Mouse (Mus musculus): Measurements from ENCODE around the gene Pde8b. TPM values are rescaled to one million over a fixed set of nuclear protein-coding genes. Genes with fewer than 3 reads are reported as not detected.

Pde8b gene
- polyA plus RNA-seq, 1 experiment from 2014 or later: 6.9 TPM

- peaks cover 11% of the 10 kb centered on the region for H3K36me3 ChIP-seq (ENCODE audit: control insufficient read depth, insufficient read depth, low read length)
- ATAC-seq (replicated peaks; ENCODE audit: low FRiP score, low TSS enrichment, low read depth) (no peak), DNase-seq (ENCODE audit: low spot score) (no peak)
- H3K4me1 ChIP-seq (replicated peaks; ENCODE audit: control insufficient read depth, insufficient read depth, low read length): no peaks in the 10 kb centered on the region
- H3K9me3 ChIP-seq (ENCODE audit: control insufficient read depth, low read length): no peaks in the 10 kb centered on the region
- no peaks in the 10 kb centered on the region for H3K27me3 ChIP-seq (replicated peaks; ENCODE audit: control insufficient read depth, insufficient read depth, low read length)
- H3K4me2 ChIP-seq (ENCODE audit: low read length): no peak overlapping the region
- no peak overlapping the region for H3K9ac ChIP-seq (ENCODE audit: low read length)
- H3K27ac ChIP-seq (ENCODE audit: low read depth): no peak overlapping the region
- no peak overlapping the region for H3K4me3 ChIP-seq (ENCODE audit: low read depth, low read length)
- 78% methylated on average over 8 of the region's 8 CpGs for WGBS
These were observed 242.9 kb downstream of the Pde8b start for GRCm38 (mm10) chr13:95007281-95007680.

GRCm38 (mm10) chr13:94990516-94990915 is 259.6 kb downstream of the Pde8b start:
- no peaks in the 10 kb centered on the region for H3K9me3 ChIP-seq (ENCODE audit: control insufficient read depth, low read length)
- H3K4me3 ChIP-seq (ENCODE audit: low read depth, low read length): no peak overlapping the region
- no peak overlapping the region for H3K27ac ChIP-seq (ENCODE audit: low read depth)
- DNase-seq (ENCODE audit: low spot score) (peak; percentile 55), ATAC-seq (replicated peaks; ENCODE audit: low FRiP score, low TSS enrichment, low read depth) (peak; percentile 86)
- H3K9ac ChIP-seq (ENCODE audit: low read length): no peak overlapping the region
- no peak overlapping the region for H3K4me2 ChIP-seq (ENCODE audit: low read length)
- 46% methylated on average over 5 of the region's 5 CpGs for WGBS
- H3K36me3 ChIP-seq (ENCODE audit: control insufficient read depth, insufficient read depth, low read length): no peaks in the 10 kb centered on the region
- H3K27me3 ChIP-seq (replicated peaks; ENCODE audit: control insufficient read depth, insufficient read depth, low read length): no peaks in the 10 kb centered on the region
- H3K4me1 ChIP-seq (replicated peaks; ENCODE audit: control insufficient read depth, insufficient read depth, low read length): no peaks in the 10 kb centered on the region

- H3K27ac ChIP-seq (ENCODE audit: low read depth): no peak overlapping the region
- no peaks in the 10 kb centered on the region for H3K27me3 ChIP-seq (replicated peaks; ENCODE audit: control insufficient read depth, insufficient read depth, low read length)
- ATAC-seq (replicated peaks; ENCODE audit: low FRiP score, low TSS enrichment, low read depth) (no peak), DNase-seq (ENCODE audit: low spot score) (no peak)
- WGBS: 44% methylated on average over 7 of the region's 7 CpGs
- no peak overlapping the region for H3K4me2 ChIP-seq (ENCODE audit: low read length)
- peaks cover 10% of the 10 kb centered on the region for H3K36me3 ChIP-seq (ENCODE audit: control insufficient read depth, insufficient read depth, low read length)
- no peak overlapping the region for H3K9ac ChIP-seq (ENCODE audit: low read length)
- no peak overlapping the region for H3K4me3 ChIP-seq (ENCODE audit: low read depth, low read length)
- peaks cover 4% of the 10 kb centered on the region; the same call in 1 of the 2 replicates for H3K4me1 ChIP-seq (replicated peaks; ENCODE audit: control insufficient read depth, insufficient read depth, low read length)
- H3K9me3 ChIP-seq (ENCODE audit: control insufficient read depth, low read length): no peaks in the 10 kb centered on the region
These were observed 271.1 kb downstream of the Pde8b start for GRCm38 (mm10) chr13:94979081-94979480.

GRCm38 (mm10) chr13:94976219-94977186 is 273.6 kb downstream of the Pde8b start, which contains the start of gene Wdr41:
Gene Wdr41 (plus strand): TSS chr13:94976344.
- Histone ChIP-seq H3K27me3 (replicated peaks; ENCODE audit: control insufficient read depth, insufficient read depth, low read length) (no peaks in the 10 kb centered on the region), H3K4me3 (ENCODE audit: low read depth, low read length) (peak within 1 kb of the TSS; percentile 74), H3K36me3 (ENCODE audit: control insufficient read depth, insufficient read depth, low read length) (peaks cover 7% of the 10 kb centered on the region), H3K27ac (ENCODE audit: low read depth) (peak within 1 kb of the TSS; percentile 99), H3K9me3 (ENCODE audit: control insufficient read depth, low read length) (no peaks in the 10 kb centered on the region), H3K9ac (ENCODE audit: low read length) (peak within 1 kb of the TSS; percentile 96), H3K4me1 (replicated peaks; ENCODE audit: control insufficient read depth, insufficient read depth, low read length) (peaks cover 4% of the 10 kb centered on the region; the same call in 1 of the 2 replicates), H3K4me2 (ENCODE audit: low read length) (peak within 1 kb of the TSS; percentile 60)
- DNase-seq (ENCODE audit: low spot score) (peak; percentile 94), ATAC-seq (replicated peaks; ENCODE audit: low FRiP score, low TSS enrichment, low read depth) (peak; percentile 97)
- 2% methylated on average over 68 of the region's 68 CpGs for WGBS

GRCm38 (mm10) chr13:94975828-94976218 is 274.3 kb downstream of the Pde8b start:
- H3K36me3 ChIP-seq (ENCODE audit: control insufficient read depth, insufficient read depth, low read length): no peaks in the 10 kb centered on the region
- peak overlapping the region; percentile 99 for H3K27ac ChIP-seq (ENCODE audit: low read depth)
- H3K4me3 ChIP-seq (ENCODE audit: low read depth, low read length): peak overlapping the region; percentile 74
- peaks cover 4% of the 10 kb centered on the region; the same call in 1 of the 2 replicates for H3K4me1 ChIP-seq (replicated peaks; ENCODE audit: control insufficient read depth, insufficient read depth, low read length)
- H3K27me3 ChIP-seq (replicated peaks; ENCODE audit: control insufficient read depth, insufficient read depth, low read length): no peaks in the 10 kb centered on the region
- no peak for DNase-seq (ENCODE audit: low spot score)
- WGBS: 20% methylated on average over 9 of the region's 9 CpGs
- ATAC-seq (replicated peaks; ENCODE audit: low FRiP score, low TSS enrichment, low read depth): no peak; the same call in 1 of the 2 replicates
- no peaks in the 10 kb centered on the region for H3K9me3 ChIP-seq (ENCODE audit: control insufficient read depth, low read length)
- peak overlapping the region; percentile 60 for H3K4me2 ChIP-seq (ENCODE audit: low read length)
- H3K9ac ChIP-seq (ENCODE audit: low read length): peak overlapping the region; percentile 96

Other genes with a start within 250 kb of the Pde8b start
- 53.0 and 55.2 TPM in 2 replicates for gene Zbed3, start 73.3 kb upstream of the Pde8b start, polyA plus RNA-seq (2014; fragmentation: Nextera tagmentation; extraction: Ambion mirVana)
- 32.1 and 33.1 TPM in 2 replicates for gene Aggf1, start 125.0 kb upstream of the Pde8b start, polyA plus RNA-seq (2014; fragmentation: Nextera tagmentation; extraction: Ambion mirVana)
- gene Crhbp, start 194.6 kb upstream of the Pde8b start, polyA plus RNA-seq (2014; fragmentation: Nextera tagmentation; extraction: Ambion mirVana): 0.16 and 0.24 TPM in 2 replicates
- not detected in 2 replicates for gene S100z, start 228.4 kb upstream of the Pde8b start, polyA plus RNA-seq (2014; fragmentation: Nextera tagmentation; extraction: Ambion mirVana)